Mouse (Mus musculus) embryonic fibroblast, embryonic 13.5 days (primary cell): Measurements from ENCODE around the gene Wdr82. TPM values are rescaled to one million over a fixed set of nuclear protein-coding genes. Genes with fewer than 3 reads are reported as not detected.
A peak's percentile ranks its signal among the peaks of the same experiment; 100 is the strongest.

Experiments
- H3K27ac ChIP-seq: 2 replicates; pipeline ENCODE4 v1.5.1; 2012; ENCODE audit warnings: low read length, control low read depth, inconsistent platforms; ENCODE audit not compliant: insufficient read depth
- H3K4me1 ChIP-seq: 2 replicates; pipeline ENCODE4 v1.6.1; 2011; ENCODE audit warnings: low read length; ENCODE audit not compliant: control insufficient read depth, insufficient read depth
- H3K4me3 ChIP-seq: 2 replicates; pipeline ENCODE4 v1.5.1; 2011; ENCODE audit warnings: mild to moderate bottlenecking, control low read depth, low read length; ENCODE audit not compliant: insufficient read depth
- CTCF ChIP-seq: IDR thresholded peaks from 2 replicates; pipeline ENCODE4 v1.5.1; 2011; ENCODE audit warnings: mild to moderate bottlenecking, control low read depth, low read length, moderate library complexity, borderline replicate concordance; ENCODE audit not compliant: insufficient read depth
- POLR2A ChIP-seq: IDR thresholded peaks from 2 replicates; pipeline ENCODE4 v1.6.1; 2011; ENCODE audit warnings: low read depth, mild to moderate bottlenecking, control low read depth, low read length, moderate library complexity
- polyA plus RNA-seq: library from polyadenylated mRNA; stranded (reverse); fragments of >200 nt; gene quantifications from 2 replicates; pipeline ENCODE4 v1.2.4, GENCODE M21; 2011; ENCODE audit warnings: low read depth; ENCODE audit not compliant: missing spikeins, insufficient read length

The Wdr82 gene
- polyA plus RNA-seq, 1 experiment = 120 TPM

GRCm38 (mm10) chr9:106193930-106194807, 23.4 kb downstream of the Wdr82 start:
- Histone ChIP-seq H3K27ac (no peak overlapping the region), H3K4me1 (no peaks in the 10 kb centered on the region; the same call in 1 of the 2 replicates), H3K4me3 (no peak overlapping the region)
- no peak for TF ChIP-seq CTCF
- TF ChIP-seq POLR2A = no peak

GRCm38 (mm10) chr9:106195693-106196092, 25.0 kb downstream of the Wdr82 start:
- Histone ChIP-seq H3K4me1 (no peaks in the 10 kb centered on the region; the same call in 1 of the 2 replicates), H3K27ac (no peak overlapping the region), H3K4me3 (no peak overlapping the region)
- TF ChIP-seq POLR2A (no peak), CTCF (no peak)

GRCm38 (mm10) chr9:106197081-106197713, 26.5 kb downstream of the Wdr82 start:
- TF ChIP-seq CTCF (no peak), POLR2A (no peak)
- Histone ChIP-seq H3K4me1 (no peaks in the 10 kb centered on the region; the same call in 1 of the 2 replicates), H3K4me3 (no peak overlapping the region), H3K27ac (no peak overlapping the region)

GRCm38 (mm10) chr9:106197732-106198131, 27.0 kb downstream of the Wdr82 start:
- Histone ChIP-seq H3K4me1 (no peaks in the 10 kb centered on the region; the same call in 1 of the 2 replicates), H3K27ac (no peak overlapping the region), H3K4me3 (no peak overlapping the region; the same call in 1 of the 2 replicates)
- no peak for TF ChIP-seq CTCF
- TF ChIP-seq POLR2A = no peak

- Histone ChIP-seq H3K4me3 (peak overlapping the region; percentile 41), H3K4me1 (no peaks in the 10 kb centered on the region; the same call in 1 of the 2 replicates), H3K27ac (no peak overlapping the region)
- TF ChIP-seq POLR2A (peak; percentile 92), CTCF (no peak)
Observed at GRCm38 (mm10) chr9:106198962-106199458, 28.3 kb downstream of the Wdr82 start.

GRCm38 (mm10) chr9:106199535-106200272, 29.0 kb downstream of the Wdr82 start, which contains the start of gene Ppm1m:
Ppm1m (minus strand) TSS chr9:106199746.
- Histone ChIP-seq H3K27ac (no peak within 1 kb of the TSS), H3K4me3 (peak within 1 kb of the TSS; percentile 41), H3K4me1 (no peaks in the 10 kb centered on the region; the same call in 1 of the 2 replicates)
- TF ChIP-seq POLR2A = no peak
- no peak for TF ChIP-seq CTCF

- H3K4me1 ChIP-seq = peaks cover 2% of the 10 kb centered on the region; the same call in 1 of the 2 replicates
- TF ChIP-seq CTCF (no peak), POLR2A (no peak)
- H3K27ac ChIP-seq = no peak overlapping the region
- H3K4me3 ChIP-seq = no peak overlapping the region
Observed at GRCm38 (mm10) chr9:106201895-106202294, 31.2 kb downstream of the Wdr82 start.

- TF ChIP-seq CTCF = no peak
- TF ChIP-seq POLR2A = peak; percentile 80
- Histone ChIP-seq H3K27ac (0 out of 2 replicates have a peak within 1 kb of the TSS, but pooled peaks have one; percentile 1), H3K4me3 (peak within 1 kb of the TSS; percentile 52), H3K4me1 (0 out of 2 replicates have a peak, but pooled peaks cover 2% of the 10 kb centered on the region)
Observed at GRCm38 (mm10) chr9:106202819-106203636, 32.3 kb downstream of the Wdr82 start, which contains the start of gene Twf2. Twf2 (plus strand) TSS chr9:106203108.
